Mouse (Mus musculus) cerebellum, postnatal 4 days (tissue): ENCODE measurements around the gene 2810004N23Rik.

Source experiments
- DNase-seq, 2 experiments: peaks; one replicate each; pipeline ENCODE4 v3.0.0; 2022; ENCODE audit warnings: low spot score in 2 of 2, mixed read lengths in 1 of 2

2810004N23Rik gene

DNA sequence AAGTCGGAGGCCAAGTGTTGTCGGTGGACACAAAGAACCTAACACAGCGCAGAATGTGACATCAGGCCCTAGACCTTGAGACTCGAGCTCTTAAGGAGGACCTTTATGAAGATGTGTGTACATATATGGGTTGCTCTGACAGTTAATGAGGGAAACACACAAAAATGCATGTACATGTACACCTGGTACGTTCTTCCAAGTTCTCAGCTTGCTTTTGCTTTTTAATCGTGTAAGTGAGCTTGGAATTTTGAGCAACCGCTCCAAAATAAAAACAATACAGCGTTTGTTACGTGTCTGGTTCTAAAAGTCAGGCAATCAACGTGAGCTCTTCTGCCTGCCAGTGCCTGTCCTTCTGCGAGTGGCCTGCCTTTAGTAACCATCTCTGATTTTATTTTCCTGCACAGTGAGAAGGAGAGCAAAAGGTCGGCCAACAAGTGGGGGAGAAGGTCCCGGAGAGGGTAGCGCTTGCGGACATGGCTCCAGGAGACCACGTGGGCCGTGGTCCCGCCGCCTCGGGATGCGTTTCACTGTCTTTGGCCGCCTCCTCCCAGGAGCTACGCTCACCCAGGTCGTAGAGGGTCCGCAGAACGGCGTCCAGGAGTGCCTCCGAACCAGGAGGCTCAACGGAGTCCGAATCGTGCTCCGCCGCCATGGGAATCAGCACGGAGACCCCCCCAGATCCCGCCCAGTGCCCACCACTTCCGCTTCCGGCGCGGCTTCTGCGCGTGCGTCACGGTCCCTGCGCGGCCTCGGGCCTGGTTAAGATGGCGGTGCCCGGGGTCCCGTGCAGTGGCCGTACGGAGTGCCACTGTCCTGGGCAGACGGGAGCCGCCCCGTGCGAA lies at the start of gene 2810004N23Rik, which contains the start of gene Gnpat:
Gene 2810004N23Rik (minus strand): TSS at position 800 of the 842 bp plus-strand sequence.
Gene Gnpat (plus strand): TSS at position 713 of the 842 bp plus-strand sequence.
- DNase-seq = peak; percentile 85 to 93

DNA sequence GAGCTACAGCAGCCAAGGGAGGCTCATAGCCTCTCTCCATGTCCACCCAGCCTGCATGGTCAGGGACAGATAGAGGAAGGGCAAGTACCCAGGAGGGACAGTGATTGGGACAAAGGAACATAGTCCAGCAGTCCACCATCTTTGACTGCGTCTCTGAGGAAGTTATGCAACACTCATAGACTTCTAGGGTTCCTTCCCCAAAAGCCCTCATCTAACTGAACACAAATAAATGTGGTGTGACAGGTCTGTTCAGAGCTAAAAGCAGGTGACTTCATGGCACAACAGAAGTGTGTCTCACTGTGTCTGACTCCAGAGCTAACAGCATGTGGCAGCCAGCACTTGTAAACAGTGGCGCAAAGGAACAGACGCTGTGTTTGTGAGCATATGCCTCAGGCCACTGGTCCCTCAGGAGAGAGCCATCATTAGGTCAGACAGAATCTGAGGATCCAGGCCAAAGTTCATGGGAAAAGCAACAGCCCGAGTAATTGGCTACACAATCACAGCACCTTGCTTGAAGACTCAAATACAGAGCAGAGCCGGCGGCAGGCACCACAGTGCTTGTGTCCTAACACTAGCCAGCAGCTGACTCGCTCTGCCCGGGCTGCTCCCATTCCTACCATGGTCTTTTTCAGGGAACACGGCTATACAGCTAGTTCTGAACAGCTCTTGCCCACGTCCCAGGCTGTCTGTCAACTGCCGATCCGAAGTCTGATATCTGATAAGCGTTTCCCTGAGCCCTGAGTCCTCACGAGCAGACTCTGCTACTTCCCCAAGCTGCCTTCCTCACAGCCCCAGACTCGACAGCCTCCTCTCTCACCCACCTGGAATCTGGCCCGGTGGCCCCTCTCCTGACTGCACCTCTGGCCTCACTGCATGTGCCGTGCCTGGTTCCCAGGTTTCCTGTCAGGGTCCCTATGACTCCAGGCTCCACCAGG lies 49.3 kb upstream of the 2810004N23Rik start:
- no peak for DNase-seq

DNA sequence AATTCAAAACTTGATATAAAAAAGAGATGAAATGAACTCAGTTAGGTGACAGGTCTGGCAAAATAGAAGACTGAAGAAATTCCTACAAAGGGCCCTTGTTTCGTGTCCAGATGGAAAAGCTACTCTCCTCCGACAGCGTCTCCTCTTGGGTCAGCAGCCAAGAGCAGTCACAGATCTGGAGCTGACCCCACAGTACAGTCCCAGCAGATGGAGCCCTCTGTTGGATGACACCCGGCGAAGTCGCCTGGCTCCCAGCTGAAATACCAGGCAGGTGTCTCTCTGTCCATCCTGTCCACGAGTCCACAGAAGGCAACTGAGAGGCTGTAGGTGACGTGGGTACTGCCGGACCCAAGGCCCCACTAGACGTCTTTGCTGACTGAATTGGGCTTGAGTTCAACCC lies 47.4 kb upstream of the 2810004N23Rik start:
- DNase-seq = no peak

DNA sequence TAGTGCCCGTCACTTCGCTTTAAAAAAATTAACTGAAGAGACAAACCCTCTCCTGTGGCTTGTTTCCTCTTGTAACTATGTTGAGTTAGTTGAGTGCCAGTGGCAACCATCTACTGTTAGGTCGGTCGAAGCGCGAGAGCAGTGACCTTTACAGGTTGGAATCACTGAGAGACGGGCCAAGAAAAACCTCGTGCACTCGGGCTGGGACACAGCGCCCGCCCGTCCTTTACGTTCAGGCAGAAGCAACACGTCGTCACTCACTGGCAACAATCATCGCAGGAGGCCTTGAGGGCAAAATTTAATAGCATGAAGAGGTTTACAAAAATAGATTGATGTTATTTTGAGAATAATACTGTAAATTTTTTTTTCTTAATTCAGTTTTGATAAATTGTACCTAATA lies 47.0 kb upstream of the 2810004N23Rik start:
- DNase-seq = no peak

DNA sequence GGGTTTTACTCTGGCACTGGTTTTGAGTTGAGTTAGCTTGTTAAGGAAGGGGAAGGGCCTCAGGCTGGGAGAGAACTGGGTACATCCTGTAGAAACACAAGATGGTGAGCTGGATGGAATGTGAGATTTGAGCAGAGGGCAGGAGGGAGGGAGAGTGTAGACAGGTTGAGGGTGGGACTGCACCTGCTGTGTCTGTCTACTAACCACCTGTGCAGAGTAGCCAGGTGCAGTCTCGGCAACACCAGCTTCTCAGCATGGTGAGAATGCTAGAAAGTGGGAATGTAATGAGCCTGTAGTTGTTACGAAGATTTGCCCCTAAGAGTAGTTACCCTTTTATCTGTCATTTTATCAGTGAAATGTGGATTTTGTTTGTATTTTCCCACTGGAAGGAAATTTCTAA lies 42.6 kb upstream of the 2810004N23Rik start:
- DNase-seq = no peak

DNA sequence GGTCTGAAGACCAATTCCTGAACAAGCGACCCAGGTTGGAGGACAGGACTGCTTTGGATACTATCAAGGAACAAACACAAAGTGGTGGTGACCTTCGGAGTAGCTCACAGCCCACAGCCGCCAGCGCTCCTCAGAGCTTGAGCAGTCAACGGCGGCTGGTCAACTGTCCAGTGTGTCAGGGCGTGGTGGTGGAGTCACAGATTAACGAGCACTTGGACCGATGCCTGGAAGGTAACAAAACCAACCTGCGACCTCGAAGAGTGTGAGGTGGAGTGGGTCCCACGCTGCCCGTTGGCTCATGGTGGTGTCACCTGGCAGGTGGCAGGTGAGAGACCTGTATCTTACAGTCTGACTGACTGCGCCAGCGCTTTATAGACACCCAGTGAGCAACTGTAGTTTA lies 40.3 kb upstream of the 2810004N23Rik start:
- DNase-seq = no peak

DNA sequence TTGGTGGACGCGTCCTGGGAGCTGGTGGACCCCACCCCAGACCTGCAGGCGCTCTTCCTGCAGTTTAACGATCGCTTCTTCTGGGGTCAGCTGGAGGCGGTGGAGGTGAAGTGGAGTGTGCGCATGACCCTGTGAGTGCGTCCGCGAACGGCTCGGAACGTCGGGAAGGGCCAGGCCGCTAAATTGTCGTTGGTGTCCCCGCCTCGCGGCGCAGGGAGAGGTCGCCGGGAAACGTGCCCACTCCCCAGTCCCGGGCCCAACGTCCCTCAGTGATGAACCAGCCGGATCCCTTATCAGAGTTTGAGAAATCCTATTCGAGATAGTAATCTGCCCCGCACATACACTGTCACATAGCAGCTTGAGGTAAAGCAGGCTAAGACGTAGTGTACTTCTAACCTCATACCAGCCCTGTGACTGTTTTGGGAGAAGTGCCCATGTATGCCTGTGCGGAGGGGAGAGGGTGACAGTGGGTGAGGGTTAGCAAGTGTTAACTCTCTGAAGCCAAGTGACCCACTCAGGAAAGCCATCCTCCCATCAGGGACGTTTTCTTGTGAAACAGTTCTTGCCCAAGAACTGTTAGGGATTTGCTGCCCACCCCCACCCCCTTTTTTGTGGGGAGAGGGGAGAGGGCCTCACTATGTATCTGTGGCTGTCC lies 35.5 kb upstream of the 2810004N23Rik start:
- DNase-seq = no peak

DNA sequence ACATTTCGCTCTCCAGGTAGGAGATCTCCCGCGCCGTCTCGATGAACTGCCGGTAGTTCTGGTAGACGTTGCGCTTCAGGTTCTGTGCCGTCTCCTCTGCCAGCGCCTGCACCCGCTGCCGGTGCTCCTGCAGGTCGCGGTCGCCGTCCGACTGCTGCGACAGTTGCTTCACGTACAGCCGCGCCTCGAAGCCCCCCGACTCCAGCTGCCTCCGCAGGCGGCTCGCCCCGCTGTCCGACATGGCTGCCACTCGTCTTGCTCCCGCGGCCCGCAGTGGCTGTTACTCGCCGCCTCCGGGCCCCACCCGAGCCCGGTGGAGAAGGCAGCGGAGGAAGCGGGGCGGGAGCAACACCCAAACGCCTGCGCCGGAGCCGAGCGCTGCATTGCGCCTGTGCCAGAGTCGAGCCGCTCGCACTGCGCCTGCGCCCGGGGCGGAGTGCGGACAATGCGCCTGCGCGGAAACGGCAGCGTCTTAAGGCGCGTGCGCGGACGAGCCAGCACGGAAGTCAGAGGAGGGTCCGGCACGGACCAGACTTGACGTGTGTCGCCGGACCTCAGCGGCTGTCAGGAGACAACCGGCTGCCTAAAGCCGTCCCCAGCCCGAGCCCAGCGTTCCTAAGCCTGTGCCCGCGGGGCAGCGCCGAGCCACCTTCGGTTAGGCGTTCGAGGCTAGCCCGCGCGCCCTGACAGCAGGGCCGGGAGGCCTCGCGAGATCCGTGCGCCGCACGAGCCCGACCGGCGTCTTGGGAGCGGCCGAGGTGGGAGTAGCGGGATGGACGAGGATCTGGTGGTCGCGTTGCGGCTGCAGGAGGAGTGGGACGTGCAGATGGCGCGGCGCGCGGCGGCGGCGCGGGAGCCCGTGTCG lies 34.7 kb upstream of the 2810004N23Rik start, which contains the start of the genes Exoc8 and Sprtn:
Gene Exoc8 (minus strand): TSS at position 320 of the 865 bp plus-strand sequence.
Gene Sprtn (plus strand): TSS at position 501 of the 865 bp plus-strand sequence.
- peak; percentile 98 to 99 for DNase-seq

DNA sequence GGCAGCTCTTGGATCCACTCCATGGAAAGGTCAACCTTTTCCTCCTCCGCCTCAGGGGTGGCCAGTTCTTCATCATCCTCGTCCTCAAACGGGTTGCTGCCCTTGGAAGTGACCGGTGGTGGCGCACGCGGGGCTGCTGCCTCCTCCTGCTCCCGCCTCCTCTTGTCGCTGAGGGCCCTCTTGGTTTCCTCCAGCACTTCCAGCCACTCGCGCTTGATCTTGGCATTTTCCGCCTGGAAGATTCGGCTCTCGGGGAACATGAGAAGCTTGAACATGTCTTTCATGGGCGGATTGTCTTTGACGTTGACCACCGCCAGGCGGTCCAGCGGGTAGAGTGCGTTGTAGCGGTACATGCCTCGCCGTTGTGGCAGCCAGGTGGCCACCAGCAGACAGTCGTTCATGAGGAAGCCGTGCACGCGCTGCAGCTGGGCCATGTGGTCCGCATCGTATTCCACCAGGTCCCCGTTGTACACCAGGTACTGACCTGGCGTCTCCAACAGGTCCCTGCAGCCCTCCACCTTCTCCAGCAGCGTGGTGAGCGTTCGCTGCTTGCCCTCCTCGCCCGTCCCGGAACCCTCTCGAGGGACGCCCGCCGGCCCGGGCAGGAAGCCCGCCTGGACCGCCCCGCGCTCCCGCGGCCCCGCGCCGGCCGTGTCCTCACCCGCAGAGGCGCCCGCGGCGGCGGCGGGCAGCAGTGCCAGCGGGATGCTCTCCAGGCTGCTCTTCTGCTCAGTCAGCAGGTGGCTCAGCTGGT lies 33.9 kb upstream of the 2810004N23Rik start:
- peak; percentile 48 to 78 for DNase-seq

DNA sequence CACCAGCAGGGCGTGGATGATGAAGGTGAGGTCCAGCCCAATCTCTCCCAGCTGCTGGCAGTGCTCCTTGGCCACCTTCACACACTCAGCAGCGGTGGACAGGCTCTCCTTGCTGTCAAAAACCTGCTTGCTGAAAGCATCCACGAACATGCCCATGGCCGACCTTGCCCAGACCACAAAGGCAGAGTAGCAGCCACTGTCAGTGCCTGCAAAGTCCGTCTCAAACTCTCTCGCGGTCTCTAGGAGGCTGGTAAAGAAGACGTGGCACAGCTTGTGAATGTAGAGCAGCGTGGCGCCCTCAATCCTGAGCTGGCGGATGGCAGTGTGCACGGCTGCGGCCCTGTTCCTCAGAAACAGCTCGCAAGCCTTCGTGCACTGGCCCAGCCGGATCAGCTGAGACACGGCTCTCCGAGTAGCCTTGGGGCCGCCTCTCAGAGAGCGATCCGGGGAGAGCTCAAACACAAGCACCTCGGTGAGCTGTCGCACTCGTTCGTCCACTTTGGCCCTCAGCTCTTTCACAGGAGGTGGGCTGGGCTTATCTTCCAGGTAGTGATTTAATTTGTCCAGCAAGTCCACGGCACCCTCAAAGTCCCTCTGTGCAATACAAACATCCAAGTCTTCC lies 33.2 kb upstream of the 2810004N23Rik start:
- no peak for DNase-seq

DNA sequence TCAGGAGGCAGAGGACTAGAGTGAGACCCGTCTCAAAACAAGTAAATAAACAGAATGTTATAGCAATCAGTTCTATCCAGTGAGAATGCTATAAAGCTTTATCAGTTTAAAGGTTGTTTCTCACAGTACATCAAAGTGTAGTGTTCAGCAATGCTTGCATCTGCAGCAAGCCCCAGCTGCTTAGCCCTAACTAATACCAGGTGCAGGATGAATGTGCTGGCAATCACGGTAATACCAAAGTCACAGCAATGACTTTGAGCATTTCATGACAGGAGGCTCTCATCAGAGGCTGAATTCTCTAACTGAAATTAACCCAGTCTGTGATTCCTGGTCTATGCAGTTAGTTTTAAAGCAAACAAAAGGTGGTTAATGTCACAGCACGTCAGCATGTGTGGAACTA lies 29.7 kb upstream of the 2810004N23Rik start:
- DNase-seq = no peak

DNA sequence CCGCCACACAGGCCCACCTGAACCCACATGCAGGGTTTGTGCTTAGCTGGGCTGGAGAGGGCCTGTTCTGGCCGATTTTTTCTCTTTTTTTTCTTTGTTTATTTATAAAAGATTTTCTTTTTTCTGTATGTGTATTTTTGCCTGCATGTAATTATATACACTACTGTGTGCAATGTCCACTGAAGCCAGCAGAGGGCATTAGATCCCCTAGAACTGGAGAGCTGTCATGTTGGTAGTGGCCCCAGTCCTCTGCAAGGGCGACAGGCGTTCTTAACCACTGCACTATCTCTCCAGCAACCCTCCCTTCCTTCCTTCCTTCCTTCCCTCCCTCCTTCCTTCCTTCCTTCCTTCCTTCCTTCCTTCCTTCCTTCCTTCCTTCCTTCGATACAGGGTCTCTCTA lies 25.5 kb upstream of the 2810004N23Rik start:
- DNase-seq = no peak

DNA sequence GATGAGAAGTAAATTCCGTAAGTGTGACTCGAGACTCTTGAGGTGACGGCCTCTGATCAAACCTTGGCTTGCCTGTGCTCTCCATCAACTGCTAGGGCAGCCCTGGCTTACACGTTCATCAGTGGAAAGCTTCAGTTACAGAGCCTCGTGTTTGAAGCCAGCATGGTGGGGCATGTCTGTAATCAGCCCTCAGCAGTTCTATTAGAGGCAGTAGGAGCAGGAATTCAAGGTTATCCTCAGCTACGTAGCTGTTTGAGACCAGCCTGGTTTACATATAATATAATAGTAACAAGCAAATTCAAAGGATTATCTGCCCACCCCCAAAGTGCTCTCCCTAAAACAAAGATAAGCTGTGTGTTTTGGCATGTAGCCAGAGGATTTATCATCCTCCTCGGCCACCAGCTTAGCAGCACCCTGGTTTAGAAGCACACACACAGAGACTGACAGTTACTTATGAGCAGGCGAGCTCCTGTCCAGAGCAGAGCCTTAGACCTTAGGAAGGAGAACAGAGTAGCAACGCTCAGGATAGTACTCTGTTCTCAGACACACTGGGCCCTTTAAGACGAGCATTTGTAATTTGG lies 16.1 kb upstream of the 2810004N23Rik start:
- DNase-seq = no peak

DNA sequence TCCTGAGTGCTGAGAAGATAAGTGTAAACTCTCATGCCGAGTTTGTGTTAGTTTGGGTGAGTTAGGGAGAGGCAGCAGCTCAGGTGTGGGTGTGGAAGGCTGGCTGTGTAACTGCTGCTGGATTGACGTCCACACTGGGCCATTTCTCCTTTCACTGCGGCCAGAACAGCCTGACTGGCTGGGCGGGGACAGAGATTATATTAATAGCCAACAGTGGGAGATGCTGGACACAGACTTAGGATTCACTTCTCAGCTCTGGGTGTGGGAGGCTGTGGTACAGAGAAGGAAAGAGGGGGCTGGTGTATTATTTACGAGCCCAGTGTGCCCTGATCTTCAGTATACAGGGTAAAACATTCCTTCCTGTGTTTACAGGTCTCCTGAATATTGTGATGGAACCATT lies 15.2 kb upstream of the 2810004N23Rik start:
- DNase-seq = no peak

DNA sequence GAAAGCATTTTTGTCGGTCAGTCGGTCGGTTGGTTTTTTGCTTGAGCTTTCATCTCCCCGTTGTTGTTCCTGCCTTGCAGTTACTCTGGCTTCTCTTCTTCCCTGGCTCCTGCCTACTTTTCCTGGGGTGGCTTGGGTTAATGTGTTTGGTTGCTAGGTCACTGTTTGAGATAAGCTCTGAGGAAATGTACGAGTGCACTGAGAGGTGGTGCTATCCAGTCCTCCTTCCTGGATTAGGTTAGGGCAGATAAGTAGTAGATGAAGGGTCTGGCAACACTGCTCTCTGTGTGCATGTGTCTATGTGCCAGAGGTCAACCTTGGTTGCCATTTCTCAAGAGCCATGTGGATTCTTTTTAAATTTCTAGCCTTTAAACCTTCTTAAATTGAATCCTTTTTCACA lies 9.8 kb upstream of the 2810004N23Rik start:
- DNase-seq = no peak

DNA sequence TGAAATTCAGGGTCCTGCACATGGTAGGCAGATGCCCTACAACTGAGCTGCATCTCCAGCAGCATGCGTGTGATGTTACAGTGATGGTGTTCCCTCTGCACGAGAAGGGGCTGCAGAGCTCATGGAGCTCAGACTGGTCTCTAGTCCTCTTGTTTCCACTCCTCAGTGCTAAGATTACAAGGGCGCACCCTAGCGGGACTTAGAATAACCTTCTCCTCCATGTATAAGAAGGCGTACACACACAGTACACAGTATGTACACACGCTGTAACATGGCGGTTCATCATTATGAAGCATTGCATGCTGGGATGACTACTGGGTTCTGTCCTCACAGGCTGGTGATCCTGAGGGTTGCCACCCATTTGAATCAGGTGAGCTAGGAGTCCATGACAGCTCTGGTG lies 9.2 kb upstream of the 2810004N23Rik start:
- no peak for DNase-seq

DNA sequence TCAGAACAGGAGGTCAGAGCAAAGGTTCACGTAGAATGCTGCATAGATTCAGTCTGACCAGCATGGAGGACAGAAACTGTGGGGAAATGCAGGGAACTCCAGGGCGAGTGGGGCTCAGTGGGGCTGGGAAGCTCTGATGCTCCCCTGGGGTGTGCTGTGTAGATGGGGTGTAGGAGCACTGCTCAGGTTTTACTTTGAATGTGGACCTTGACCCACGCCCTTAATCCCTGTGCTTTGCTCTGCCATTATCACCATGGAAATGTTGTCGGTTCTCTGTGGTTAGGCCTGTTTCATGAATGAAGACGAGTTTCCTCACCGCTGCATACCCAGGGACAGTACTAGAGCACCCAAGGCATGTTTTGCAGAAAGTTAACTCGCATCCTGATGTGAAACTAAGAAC lies 8.6 kb upstream of the 2810004N23Rik start:
- DNase-seq = no peak

DNA sequence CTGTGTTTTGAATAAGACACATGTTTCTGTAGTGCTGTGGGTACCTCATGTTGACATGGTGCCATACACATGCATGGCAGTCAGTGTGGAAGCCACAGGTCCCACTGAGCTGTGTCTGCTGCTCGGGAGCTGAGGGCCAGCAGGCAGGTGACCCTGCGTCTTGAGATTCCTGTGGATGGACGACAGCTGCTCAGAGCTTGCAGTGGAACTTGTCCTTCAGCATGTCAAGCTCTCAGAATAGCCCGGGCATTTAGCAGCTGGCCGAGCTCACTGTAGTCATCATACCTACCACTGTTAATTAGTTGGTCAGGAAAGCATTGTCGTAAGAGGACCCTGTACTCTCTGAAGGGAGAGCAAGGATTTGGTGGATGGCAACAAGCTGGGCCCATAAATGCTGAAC lies 6.8 kb upstream of the 2810004N23Rik start:
- DNase-seq = no peak

DNA sequence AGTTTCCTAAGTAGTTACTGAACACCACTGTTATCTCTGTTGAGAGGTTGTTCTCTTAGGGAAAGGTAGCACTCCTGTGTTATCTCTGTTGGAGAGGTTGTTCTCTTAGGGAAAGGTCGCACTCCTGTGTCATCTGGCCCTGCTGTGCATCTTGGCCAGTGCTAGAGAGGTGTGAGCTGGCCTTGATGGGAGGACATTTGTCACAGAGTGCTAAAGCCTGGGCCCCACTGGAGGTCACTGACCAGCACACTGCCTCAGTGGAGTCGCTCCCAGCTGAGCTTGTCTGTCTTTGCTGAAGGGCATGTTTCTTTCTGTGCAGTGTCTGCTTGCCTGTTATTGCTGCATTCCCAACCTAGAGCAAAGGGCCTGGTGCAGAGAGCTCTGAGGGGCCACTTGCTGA lies 4.2 kb upstream of the 2810004N23Rik start:
- DNase-seq = no peak
